Mouse (Mus musculus): ENCODE data around the gene Hoxa13. TPM values are rescaled to one million over a fixed set of nuclear protein-coding genes. Genes with fewer than 3 reads are reported as not detected.

Hoxa13 gene
- polyA plus RNA-seq, 1 experiment from 2014 or later, result not detected

DNA sequence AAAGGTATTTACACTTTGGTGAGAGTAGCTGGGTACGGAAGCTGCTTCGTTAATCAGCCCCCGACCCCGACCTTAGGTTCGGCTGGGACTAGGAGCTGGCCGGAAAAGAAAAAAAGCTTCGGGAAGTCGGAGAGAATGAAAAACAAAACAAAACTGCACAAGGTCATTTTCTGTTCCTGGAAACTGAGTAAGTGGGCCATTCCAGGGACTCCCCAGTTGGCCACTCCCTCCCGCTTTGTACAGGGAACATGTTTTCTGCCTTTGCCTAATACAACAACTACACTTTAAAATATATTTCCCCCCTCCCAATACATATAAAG lies 5.9 kb upstream of the Hoxa13 start:
- no peak for DNase-seq (ENCODE audit: extremely low spot score, low spot score)
- 1% methylated on average over 9 of the region's 9 CpGs for WGBS
- H3K4me3 ChIP-seq, result no peak overlapping the region
- no peaks in the 10 kb centered on the region for H3K4me1 ChIP-seq
- no peaks in the 10 kb centered on the region for H3K36me3 ChIP-seq (replicated peaks)
- no peak overlapping the region for H3K27ac ChIP-seq
- peaks cover 100% of the 10 kb centered on the region for H3K27me3 ChIP-seq (ENCODE audit: poor library complexity, severe bottlenecking)
- no peaks in the 10 kb centered on the region for H3K9me3 ChIP-seq

DNA sequence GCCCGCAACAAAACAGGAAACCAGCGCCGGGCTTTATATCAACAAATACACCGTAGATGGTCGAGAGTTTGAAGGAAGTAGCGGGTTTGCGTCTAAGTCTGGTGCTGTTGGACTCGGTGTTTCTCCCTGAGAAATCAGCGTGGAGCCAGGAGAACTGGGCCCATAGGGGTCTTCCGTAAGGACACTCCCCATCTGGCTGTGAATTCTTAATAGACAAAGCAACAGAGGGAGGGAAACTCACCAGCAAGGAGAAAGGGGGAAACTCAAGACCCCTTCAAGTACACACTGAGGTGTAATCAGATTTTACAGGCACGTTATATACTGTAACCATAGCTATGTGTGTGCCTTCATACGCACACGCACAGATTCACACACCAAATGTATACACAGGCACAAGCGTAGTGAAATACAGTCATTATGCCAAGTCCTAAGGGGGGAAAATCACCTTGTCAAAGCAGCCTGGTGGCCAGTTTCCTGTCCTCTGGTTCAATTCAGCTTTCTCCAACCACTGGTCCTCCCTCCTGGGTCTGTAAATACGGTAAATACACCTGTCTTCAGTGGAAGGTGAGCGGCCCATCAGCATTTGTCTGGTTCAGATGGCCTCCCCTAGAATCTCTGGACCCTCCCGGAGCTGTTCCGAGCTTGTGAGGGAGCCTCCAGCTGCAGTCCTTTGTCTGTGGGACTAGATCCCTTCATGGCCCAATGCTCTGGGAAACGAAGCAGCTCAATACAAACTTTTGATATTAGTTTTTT lies 5.4 kb upstream of the Hoxa13 start:
- under 1% methylated on average over 19 of the region's 19 CpGs for WGBS
- H3K9me3 ChIP-seq, result no peaks in the 10 kb centered on the region
- H3K4me1 ChIP-seq, result peaks cover under 1% of the 10 kb centered on the region
- H3K4me3 ChIP-seq, result no peak overlapping the region
- peaks cover 100% of the 10 kb centered on the region for H3K27me3 ChIP-seq (ENCODE audit: poor library complexity, severe bottlenecking)
- H3K27ac ChIP-seq, result no peak overlapping the region
- DNase-seq (ENCODE audit: extremely low spot score, low spot score), result peak; percentile 53
- H3K36me3 ChIP-seq (replicated peaks), result no peaks in the 10 kb centered on the region

DNA sequence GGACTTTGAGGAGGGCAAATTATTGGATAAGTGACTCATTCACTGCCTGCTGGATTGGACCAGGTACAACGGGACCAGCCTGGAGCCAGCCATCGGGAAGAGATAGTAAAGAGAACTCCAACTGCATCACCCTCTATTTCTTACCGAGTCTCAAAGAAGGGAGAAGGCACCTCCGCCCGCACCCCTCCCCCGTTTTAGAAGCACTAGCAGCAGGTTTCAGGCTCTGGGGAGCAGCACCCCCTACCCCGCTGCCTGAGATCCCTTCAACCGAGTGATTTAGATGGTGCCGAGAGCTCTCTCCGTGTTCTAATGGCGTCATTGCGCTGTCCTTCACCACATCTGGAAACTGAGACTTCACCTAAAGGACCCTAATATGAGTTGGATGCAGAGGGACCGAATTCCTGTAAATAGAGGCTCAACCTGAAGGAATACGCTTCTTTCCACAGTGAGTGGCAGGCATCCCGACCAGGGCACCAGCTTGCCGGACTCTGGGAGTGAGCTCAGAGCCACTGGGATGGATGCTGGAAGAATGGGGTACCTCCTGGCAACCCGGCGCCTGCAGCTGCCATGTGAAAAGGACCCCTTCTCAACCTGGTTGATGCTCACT lies 4.7 kb upstream of the Hoxa13 start:
- DNase-seq (ENCODE audit: extremely low spot score, low spot score), result peak; percentile 44
- peaks cover 100% of the 10 kb centered on the region for H3K27me3 ChIP-seq (ENCODE audit: poor library complexity, severe bottlenecking)
- H3K4me3 ChIP-seq, result no peak overlapping the region
- WGBS, result 1% methylated on average over 18 of the region's 18 CpGs
- peaks cover 7% of the 10 kb centered on the region for H3K4me1 ChIP-seq
- no peak overlapping the region for H3K27ac ChIP-seq
- no peaks in the 10 kb centered on the region for H3K9me3 ChIP-seq
- no peaks in the 10 kb centered on the region for H3K36me3 ChIP-seq (replicated peaks)

DNA sequence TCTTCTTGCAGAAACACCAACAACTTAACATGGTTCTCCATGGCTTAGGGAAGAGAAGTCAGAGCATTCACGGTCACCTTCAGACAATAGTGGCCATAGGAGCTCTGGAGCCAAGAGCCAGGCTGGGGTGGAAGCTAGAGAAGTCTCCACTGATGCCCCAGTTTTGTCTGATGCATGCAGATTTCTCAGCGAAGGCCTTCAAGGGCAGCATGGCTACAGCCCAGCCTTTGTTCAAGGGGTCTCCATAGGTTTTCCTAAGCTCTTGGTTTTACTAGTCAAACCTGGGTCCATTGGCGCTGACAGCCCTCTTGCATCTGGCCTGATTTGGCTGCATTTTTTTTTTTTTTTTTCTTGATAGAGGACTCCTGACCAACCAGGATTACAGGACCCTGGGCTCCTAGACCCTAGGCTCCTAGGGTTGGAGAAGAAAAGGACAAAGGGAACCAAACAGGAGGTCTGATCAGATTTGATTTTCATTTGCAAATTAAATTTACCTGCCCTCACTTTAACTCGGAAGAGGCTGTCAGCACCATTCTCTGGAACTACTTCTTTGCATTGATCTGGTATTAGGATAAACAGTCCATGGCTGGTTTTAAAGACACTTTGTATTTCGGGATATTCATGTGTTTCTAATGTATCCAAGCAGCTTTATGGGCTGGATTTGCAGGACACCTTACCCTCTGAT lies 3.6 kb upstream of the Hoxa13 start:
- Histone ChIP-seq H3K4me3 (no peak overlapping the region), H3K36me3 (replicated peaks) (no peaks in the 10 kb centered on the region), H3K27me3 (ENCODE audit: poor library complexity, severe bottlenecking) (peaks cover 100% of the 10 kb centered on the region), H3K9me3 (no peaks in the 10 kb centered on the region), H3K4me1 (peaks cover 11% of the 10 kb centered on the region), H3K27ac (no peak overlapping the region)
- DNase-seq (ENCODE audit: extremely low spot score, low spot score), result no peak
- WGBS, result 2% methylated on average over 5 of the region's 5 CpGs

DNA sequence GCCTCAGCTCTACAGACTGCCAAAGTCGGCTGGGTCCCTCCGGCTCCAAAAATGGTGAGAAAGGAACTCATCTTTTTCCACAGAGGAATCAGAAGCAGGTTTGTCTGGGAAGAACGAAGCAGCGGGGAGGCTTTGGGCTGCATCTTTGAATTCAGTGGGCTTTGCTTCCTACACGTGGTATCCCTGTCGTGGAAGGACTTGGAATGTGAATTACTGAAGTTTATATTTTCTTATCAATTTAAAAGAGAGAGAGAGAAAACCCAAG lies 2.6 kb upstream of the Hoxa13 start:
- Histone ChIP-seq H3K9me3 (no peaks in the 10 kb centered on the region), H3K4me1 (peaks cover 11% of the 10 kb centered on the region), H3K4me3 (no peak overlapping the region), H3K36me3 (replicated peaks) (no peaks in the 10 kb centered on the region), H3K27me3 (ENCODE audit: poor library complexity, severe bottlenecking) (peaks cover 100% of the 10 kb centered on the region), H3K27ac (no peak overlapping the region)
- under 1% methylated on average over 6 of the region's 6 CpGs for WGBS
- no peak for DNase-seq (ENCODE audit: extremely low spot score, low spot score)

DNA sequence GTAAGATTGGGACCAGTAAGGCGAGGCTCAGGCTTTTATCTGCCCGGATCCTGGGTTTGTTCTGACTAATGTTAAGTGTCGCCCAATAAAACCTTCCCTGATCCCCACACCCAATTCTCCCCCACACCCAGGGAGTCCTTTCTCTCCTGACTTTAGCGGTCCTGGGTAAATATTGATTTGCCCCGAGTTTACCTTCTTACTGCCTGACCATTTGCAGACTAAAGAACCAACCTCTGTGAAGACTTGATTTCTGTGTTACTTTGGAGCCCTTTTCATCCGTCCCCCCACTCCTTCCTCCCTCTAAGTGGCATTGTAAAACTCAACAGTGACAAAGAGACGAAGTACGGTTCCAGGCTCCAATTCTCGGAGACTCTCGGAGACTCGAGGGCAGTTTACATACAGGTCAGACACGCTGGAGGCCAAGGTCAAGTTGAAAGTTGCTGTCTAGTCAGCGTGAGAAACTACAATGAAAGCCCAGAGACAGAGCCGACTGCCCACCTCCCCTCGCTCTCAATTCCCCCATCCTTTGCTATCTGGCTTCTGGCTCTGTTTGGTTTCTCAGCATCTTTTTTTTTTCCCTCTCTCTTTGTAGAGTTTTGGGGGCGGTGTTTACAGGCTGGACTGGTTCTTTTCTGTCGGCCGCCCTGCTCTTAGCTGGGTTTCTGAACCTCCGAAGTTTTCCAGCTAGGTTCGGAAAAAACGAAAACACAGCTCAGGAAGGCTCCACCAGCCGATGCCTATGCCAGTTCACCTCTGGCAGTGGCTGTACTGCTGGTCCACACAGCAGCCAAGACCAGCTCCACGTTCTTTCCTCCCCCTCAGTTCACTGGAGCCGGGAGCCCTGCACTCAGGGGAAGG lies 2.0 kb upstream of the Hoxa13 start:
- WGBS, result 3% methylated on average over 24 of the region's 24 CpGs
- peaks cover 100% of the 10 kb centered on the region for H3K27me3 ChIP-seq (ENCODE audit: poor library complexity, severe bottlenecking)
- no peaks in the 10 kb centered on the region for H3K9me3 ChIP-seq
- no peak overlapping the region for H3K4me3 ChIP-seq
- no peaks in the 10 kb centered on the region for H3K36me3 ChIP-seq (replicated peaks)
- no peak overlapping the region for H3K27ac ChIP-seq
- DNase-seq (ENCODE audit: extremely low spot score, low spot score), result no peak
- peaks cover 11% of the 10 kb centered on the region for H3K4me1 ChIP-seq

DNA sequence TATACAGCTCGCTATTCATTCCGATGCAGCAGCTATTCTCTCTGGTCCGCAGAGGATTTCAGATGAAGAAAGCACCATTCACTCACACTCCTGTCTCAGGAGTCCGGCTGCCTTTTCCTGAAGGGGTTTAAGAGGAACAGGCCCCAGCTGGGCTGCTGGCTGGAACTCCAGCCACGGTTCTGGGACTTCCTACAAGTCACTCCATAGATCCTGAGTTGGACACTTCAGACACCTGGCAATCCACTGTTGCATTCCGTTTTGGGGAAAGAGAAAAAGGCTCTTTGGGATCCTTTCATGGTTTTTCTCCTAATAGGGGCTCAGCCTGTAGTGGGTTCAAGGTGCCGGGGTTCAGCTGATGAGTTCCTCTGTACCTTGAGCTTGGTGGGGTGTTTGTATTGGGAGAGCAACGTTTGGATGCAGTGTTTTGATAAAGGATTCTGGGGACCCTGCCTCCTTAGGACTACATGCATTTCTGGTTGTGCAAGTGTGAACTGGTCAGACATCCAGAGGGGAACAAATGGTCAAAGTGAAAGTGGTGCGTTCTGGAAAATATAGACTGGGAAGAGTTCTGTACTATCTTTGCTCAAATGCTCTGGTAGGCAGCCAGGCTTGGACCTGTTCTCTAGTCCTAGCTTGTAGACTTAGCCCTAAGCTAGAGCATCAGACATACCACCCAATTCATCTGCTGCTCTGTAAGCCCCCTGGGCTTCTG lies 1.2 kb upstream of the Hoxa13 start:
- WGBS, result 3% methylated on average over 9 of the region's 9 CpGs
- no peak overlapping the region for H3K4me3 ChIP-seq

DNA sequence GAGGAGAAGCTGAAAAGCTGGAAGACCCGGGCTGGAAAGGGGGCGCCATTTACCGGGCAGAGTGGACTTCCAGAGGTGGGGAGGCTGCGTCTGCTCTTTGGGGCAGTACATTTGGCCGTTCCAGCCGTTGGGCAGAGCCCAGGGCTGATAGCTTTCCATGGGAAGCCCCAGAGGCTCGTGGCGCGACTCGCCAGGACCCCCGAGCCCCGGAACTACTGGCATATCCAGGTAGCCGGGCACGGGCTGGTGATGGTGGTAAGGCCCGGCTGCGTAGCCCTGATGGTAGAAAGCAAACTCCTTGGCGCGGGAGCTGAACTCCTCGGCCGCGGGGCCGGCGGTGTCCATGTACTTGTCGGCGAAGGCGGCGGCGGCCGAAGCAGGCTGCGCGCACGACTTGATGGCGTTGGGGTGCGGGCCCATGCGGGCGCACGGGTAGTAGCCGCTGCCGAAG lies 844 bp downstream of the Hoxa13 start:
- peak; percentile 61 for DNase-seq (ENCODE audit: extremely low spot score, low spot score)
- WGBS, result under 1% methylated on average over 39 of the region's 39 CpGs
- H3K27ac ChIP-seq, result no peak overlapping the region
- no peaks in the 10 kb centered on the region for H3K36me3 ChIP-seq (replicated peaks)
- H3K4me1 ChIP-seq, result peaks cover 11% of the 10 kb centered on the region
- H3K4me3 ChIP-seq, result peak overlapping the region; percentile 23
- H3K9me3 ChIP-seq, result no peaks in the 10 kb centered on the region
- H3K27me3 ChIP-seq (ENCODE audit: poor library complexity, severe bottlenecking), result peaks cover 100% of the 10 kb centered on the region

More for the DNA sequence above, 1.2 kb upstream of the Hoxa13 start:
- Histone ChIP-seq H3K9me3 (no peaks in the 10 kb centered on the region), H3K27me3 (ENCODE audit: poor library complexity, severe bottlenecking) (peaks cover 100% of the 10 kb centered on the region), H3K27ac (no peak overlapping the region), H3K36me3 (replicated peaks) (no peaks in the 10 kb centered on the region), H3K4me1 (peaks cover 11% of the 10 kb centered on the region)
- DNase-seq (ENCODE audit: extremely low spot score, low spot score), result peak; percentile 48

DNA sequence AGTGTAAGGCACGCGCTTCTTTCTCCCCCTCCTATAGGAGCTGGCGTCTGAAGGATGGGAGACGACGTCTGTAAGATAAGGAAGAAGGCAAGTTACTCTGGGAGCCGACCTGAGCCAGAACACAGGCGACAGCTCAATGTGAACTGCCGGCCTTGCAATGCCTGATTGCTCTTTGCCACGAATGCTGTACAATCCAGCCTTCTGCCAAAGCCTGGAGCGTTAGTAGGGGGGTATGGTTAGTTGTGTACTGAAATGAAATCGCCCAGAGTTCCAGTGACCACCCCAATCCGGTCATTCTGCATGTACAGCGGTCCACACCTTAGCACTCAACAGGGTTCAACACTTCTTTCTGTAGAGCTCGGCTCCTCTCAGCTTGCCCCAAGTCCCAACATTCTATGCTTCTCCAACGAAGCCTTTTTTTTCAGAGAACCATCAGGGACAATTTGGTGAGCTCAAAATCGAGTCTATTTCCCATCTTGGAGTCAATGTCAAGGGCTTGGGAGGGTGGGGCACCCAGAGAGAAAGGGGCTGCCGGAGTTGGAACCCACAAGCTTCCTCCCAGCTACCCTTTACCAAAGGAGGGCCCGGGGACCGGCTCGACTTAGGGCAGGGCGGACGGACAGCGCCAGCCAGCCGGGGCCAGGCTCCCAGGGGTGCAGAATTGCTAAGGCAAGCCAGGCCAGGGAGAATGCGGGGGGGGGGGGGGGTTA lies 1.4 kb downstream of the Hoxa13 start:
- H3K27ac ChIP-seq, result no peak overlapping the region
- peak; percentile 58 for DNase-seq (ENCODE audit: extremely low spot score, low spot score)
- WGBS, result 1% methylated on average over 25 of the region's 25 CpGs

DNA sequence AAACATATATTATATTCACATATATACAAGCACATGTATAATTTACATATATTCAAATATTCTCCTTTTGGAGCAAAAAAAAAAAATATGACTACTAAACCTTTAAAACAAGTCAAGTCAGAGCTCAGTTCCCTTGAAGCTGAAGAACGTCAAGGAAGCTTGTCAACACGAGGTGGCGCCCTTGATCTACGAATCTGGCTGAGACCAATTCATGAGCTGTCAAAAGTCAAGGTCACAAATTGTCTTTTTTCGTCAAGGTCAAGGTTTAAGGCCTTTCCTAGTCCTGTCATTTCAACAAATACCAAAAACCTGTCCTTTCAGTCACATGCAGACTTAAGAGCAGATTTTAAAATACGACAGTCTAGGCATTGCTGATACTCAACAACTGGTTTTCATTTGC lies 3.7 kb downstream of the Hoxa13 start:
- Histone ChIP-seq H3K9me3 (no peaks in the 10 kb centered on the region), H3K27me3 (ENCODE audit: poor library complexity, severe bottlenecking) (peaks cover 100% of the 10 kb centered on the region), H3K4me3 (no peak overlapping the region), H3K36me3 (replicated peaks) (no peaks in the 10 kb centered on the region), H3K4me1 (peaks cover 16% of the 10 kb centered on the region), H3K27ac (no peak overlapping the region)
- DNase-seq (ENCODE audit: extremely low spot score, low spot score), result peak; percentile 75
- WGBS, result 0% methylated on average over 6 of the region's 6 CpGs

More for the DNA sequence above, 1.4 kb downstream of the Hoxa13 start:
- Histone ChIP-seq H3K27me3 (ENCODE audit: poor library complexity, severe bottlenecking) (peaks cover 100% of the 10 kb centered on the region), H3K36me3 (replicated peaks) (no peaks in the 10 kb centered on the region), H3K4me3 (no peak overlapping the region), H3K4me1 (peaks cover 11% of the 10 kb centered on the region), H3K9me3 (no peaks in the 10 kb centered on the region)

DNA sequence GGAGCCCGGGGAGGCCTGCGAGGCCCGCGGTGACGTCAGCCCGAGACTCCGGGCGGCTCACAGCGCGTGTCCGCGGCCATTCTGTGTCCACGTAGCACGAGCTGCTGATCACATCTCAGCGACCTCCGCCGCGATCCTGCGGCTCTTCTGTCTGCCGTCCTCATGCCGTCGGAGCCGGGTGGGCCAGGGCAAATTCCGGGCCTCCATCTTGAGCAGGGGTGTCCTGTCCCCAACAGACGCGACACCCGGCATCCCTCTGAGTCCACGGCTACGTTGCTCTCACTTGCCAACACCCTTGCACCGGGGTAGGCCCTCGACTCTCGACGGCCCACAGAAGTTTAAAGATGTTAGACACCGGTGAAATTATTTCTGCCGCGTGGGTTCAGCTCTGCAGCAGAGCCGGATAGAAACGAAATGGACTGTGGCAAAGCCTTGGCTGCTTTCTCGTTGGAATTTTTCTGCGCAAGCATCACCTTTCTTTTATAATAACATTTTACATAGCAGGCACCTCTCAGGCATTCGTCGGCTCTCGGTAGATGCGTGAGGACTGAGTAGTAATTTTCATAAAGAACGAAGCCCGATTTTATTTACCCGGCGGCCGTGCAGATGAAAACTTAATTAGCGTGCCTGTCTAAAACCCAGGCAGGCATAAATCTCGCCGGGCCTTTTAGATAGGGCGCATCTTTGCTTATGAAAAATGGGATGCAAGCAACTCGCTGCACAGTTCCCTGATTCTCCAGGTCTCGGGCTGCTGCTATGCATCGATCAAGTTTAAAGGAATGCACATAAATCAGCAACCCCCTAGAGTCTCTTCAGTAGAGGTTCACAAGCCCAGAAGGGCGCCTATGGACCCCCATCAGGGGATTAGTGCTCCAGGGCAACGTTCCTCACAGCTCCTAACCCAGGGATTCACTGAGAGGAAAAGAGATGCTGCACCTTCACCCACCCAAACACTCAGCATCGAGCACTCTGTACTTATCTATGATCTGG lies 6.9 kb downstream of the Hoxa13 start:
- no peaks in the 10 kb centered on the region for H3K36me3 ChIP-seq (replicated peaks)
- no peak for DNase-seq (ENCODE audit: extremely low spot score, low spot score)
- no peak overlapping the region for H3K27ac ChIP-seq
- H3K4me1 ChIP-seq, result peaks cover 5% of the 10 kb centered on the region
- H3K4me3 ChIP-seq, result 0 out of 2 replicates have a peak overlapping the region, but pooled peaks have one; percentile 11
- under 1% methylated on average over 59 of the region's 59 CpGs for WGBS
- no peaks in the 10 kb centered on the region for H3K9me3 ChIP-seq
- H3K27me3 ChIP-seq (ENCODE audit: poor library complexity, severe bottlenecking), result peaks cover 100% of the 10 kb centered on the region

Measured in forebrain, embryonic 10.5 days (tissue).